Mouse (Mus musculus) B cell, adult 2 months (primary cell): ENCODE measurements around the gene Zyg11b.
A peak's percentile ranks its signal among the peaks of the same experiment; 100 is the strongest.

Source experiments
- DNase-seq, 2 experiments: peaks; one replicate each; pipeline ENCODE4 v3.0.0; 2022

Gene Zyg11b

DNA sequence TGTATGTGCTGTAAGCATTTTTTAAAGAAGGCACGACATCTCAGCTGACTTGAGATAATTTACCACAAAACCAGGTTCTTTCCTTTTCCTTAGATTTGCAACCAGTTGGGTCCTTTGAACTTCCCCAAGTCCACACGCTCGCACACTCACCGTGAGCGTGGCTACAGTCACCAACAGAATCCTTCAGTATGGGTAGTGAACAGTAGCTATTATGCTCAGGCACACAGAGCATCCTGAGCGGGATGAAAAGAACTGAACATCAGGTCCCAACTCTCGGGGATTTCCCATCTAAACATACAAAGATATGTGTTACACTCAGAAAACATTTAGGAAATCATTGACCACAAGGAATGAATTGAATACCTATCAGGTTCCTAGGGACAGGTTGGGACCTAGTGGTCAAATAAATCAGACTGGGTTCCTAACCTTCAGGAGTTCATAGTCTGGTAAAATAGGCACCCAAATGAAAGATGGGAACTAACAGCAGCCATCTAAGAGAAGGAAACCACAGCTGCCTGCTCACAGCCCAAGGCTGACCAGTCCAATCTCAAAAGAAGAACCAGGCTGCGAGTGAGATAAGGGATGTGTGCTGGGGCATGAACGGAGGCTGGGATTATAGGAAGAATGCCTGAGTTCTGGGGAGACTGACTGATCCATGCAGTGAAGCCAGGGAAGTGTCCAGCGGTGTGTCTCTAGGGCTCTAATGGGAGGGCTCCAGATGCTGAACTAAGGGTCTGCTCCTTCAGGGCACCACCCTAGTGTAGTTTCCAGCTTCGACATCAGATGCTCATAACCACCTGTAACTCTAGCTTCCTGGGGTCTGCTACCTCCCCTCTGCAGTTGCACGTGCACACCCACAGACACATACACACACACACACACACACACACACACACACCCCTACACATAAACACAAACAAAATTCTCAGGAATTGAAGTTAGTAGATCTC lies 17.0 kb upstream of the Zyg11b start:
- DNase-seq, result peak in 1 of 2 experiments; percentile 26

DNA sequence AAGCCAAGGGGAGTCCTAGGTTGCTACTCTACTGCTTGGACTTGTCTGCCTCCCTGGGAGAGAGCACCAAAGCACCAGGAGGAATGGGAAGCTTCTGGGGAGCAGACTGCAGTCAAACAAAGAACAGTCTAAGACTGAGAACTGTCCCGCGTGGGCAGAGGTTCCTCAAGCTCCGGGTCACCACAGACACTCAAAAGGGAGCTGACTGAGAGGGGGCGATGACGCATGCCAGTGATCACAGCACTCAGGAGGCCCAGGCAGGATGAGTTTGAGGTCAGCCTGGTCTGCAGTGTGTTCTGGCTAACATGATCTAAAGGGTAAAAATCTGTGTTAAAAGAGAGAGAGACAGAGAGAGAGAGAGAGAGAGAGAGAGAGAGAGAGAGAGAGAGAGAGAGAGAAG lies 13.1 kb upstream of the Zyg11b start:
- peak; percentile 60 to 61 for DNase-seq

DNA sequence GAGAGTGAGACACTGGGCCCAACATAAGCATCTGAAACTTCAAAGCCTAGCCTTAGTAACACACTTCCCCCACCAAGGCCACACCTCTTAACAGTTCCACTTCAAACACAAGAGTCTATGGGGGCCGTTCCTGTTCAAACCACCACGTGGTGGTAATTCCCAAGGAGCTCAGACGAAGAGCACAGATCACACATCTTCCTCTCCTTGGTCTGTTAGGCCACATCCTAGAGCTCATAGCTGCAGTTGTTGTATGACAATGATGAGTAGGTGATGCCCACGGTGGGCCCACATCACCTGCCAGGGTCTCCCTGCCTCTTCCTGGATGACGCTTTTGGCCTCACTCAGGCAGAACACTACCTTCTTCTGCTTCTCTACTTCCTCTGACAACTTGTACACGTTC lies 9.8 kb upstream of the Zyg11b start:
- DNase-seq, result peak; percentile 82 to 86

DNA sequence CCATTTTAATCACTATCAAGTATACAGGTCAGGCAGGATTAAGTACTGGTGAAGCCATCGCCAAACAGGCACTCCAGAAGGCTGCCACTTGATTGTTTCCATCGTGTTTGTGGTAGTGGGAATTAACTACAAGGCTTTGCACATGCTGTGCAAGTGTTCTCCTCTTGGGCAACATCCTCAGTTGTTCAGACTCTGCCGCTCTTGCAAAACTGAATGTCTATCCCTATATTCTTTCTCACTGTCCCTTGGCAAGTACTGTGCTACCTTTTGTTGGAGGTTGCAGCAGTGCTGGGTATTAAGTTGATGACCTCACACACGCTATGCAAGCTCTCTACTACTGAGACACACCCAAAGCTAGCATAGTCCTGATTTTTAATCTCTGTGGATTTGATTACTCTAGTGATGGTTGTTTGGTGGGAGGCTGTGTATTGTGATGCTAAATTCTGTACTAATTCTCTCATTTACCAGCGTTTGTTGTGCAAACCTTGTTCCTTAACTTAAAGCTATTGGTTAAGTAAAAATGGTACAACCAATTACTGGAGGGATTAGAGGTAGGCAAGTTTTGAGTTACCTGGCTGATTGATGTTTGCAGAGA lies 1.5 kb upstream of the Zyg11b start:
- DNase-seq, result no peak

DNA sequence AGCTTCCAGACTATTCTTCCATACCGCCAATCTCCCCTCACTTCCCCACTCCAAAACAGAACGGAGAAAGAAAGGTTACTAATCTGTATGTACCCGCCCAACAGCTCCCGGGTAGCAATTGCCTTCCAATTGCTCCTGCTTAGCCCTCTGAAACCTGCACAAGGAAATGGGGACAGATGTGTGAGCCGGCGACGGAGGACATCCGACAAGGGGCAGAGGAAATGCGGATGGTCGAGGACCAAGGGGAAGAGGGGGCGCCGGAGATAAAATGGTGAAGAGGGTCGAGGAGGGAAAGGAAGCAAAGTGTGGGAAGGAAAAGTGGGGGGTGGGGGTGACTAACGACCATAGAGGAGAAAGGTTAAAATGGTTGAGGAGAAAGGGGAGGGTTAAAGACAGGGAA lies 630 bp downstream of the Zyg11b start:
- no peak for DNase-seq

DNA sequence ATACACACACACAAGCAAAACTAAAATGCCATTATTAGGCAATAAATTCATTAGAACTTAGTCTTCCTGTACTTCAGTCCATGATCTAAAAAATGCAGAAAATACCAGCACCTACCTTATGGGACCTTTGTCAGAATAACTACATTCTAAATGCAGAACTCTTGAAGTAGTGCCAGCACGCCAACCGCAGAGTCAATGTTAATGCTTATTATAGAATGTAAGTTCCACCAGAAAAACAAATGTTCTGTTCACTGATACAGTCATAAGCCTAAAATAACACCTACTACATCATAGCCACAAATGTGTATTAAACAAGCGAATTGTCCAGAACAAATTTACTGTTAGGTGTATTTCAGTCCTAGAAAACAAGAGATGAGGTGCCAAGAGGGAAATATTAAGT lies 23.9 kb downstream of the Zyg11b start:
- DNase-seq, result no peak

DNA sequence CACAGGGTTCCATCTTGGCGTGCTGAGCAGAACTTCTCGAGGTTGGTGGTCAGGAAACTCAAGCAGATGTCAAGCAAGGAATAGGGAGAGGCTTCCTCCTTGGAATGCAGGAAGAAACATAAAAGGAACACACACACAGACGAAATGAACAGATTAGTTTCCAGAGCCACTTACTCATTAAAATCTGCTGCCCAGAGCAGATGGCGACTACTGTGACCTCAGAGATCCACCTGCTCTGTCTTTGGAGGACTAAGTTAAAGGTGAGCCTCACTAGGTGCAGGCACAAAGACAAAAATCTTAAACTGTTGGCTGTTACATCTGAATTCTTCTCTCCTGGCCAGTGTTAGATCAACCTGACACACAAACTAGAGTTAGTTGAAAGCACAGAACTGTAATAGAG lies 28.6 kb downstream of the Zyg11b start:
- DNase-seq, result no peak

DNA sequence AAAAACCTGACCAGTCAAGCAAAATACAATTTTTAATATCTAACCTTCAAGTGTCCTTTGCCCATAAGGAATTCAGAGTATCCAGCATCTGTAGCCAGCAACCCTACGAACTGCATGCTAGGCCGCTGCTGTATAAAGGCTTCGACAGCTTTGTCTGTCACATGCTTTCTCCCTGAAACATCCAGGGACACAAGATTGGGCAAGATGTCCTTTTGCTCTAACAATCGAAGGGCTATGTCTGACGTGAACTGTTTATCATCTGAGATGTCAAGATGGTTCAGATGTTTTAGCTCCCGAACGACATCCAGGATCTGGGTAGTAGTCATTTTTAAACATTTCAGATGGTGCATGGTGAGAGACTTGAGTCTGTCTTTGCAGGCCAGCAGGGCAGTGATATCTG lies 35.1 kb downstream of the Zyg11b start:
- no peak for DNase-seq

DNA sequence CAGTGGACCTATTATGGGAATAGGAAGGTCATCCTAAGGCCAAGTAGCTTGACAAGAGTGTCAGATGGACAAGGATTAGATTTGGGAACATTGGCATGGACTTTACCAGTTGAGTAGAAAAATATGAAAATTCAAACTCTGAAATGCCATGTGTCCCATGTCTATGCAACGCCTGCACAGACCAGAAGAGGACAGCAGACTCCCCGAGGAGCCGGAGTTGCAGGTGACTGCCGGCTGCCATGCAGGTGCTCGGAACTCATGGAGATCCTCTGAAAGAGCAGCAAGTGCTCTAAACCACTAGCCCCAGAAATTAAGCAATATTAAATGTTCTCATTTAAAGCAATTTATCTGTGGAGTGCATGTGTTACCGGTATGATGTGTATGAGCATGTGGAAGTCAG lies 47.6 kb downstream of the Zyg11b start:
- peak; percentile 22 to 29 for DNase-seq

DNA sequence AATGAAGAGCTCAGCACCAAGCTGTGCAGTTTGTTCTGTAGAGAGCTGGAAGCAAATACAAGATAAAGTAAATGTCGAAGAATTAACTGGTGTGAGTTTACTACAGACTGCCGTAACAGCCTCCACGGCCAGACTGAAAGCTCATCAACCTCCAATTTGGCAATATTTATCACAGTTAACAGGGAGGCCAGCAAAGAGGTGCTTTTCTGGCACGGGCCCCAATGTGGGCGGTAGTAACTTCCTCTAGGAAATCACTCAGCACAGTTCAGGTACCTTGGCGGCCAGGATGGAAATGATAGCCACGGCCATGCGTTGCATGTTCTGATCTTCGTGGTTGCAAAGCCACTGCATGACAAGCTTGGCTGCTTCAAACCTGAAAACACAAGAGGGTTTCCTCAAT lies 50.4 kb downstream of the Zyg11b start:
- DNase-seq, result no peak

DNA sequence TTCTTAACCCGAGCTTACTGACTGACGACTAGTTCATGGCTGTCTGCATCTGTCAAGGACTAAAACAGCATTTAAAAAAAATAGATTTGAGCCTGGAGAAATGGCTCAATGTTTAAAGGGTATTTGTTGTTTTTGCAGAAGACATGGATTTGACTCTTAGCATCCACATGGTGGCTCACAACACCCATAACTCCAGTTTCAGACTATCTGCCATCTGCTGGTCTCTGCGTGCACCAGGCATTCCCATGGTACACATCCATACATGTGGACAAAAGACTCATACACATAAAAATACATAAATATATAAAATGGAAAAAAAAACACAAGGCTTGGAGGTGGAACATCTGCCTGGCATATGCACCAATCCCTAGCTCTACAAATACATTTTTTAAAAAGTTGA lies 51.6 kb downstream of the Zyg11b start:
- no peak for DNase-seq

DNA sequence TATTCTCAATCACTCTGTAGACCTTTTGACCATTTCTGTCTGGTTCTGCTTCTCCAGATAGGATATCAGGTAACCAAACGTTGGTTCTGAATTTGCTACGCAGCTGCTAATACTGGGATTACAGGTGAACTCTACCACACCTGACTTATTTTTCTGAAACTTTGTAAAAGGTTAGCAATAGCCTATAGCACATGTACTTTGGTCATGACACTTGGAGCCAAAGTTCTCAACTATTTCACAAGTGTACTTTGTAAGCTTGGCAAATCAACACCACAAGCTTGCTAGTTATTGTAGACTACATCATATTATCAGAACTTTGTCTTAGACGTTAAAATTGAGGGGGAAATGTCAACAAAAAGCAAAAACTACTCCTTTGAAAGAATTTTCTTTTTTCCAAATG lies 67.2 kb downstream of the Zyg11b start:
- no peak for DNase-seq

DNA sequence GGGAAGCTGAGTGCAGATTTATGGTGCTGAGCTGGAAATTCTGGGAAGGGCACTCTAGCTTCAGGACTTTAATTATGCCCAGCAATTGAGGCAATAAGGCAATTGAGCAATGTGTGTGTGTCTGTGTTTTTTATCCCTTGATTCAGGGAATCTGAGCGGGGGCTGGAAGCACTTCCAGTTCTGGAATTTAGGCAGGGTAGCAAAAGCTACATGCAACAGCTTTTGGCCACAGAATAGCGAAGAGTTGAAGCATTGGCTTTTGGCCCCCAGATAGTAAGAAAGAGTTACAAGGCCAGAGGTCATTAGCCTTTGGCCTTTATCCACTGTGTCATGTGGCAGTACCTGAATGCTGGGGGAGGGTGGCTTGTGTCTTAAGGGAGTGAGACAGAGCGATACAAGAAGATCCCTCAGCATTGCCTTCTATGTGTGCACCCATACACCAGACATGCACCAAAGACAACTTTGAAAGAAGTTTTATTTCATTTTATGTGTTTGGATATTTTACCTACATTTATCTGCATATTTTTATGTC lies 75.5 kb downstream of the Zyg11b start:
- DNase-seq, result no peak

DNA sequence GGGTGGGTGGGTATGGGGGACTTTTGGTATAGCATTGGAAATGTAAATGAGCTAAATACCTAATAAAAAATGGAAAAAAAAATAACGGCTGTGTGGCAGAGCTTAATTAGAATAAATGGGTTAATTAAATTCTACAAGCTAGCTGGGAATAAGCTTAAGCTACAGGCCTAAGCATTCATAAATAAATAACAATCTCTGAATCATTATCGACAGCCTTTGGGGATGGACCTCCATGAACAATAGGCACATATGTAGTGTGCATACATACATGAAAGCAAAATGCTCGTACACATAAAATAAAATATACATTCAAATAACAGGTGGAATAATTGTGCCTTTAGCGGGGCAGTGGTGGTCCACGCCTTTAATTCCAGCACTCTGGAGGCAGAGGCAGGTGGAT lies 78.4 kb downstream of the Zyg11b start:
- DNase-seq, result no peak

DNA sequence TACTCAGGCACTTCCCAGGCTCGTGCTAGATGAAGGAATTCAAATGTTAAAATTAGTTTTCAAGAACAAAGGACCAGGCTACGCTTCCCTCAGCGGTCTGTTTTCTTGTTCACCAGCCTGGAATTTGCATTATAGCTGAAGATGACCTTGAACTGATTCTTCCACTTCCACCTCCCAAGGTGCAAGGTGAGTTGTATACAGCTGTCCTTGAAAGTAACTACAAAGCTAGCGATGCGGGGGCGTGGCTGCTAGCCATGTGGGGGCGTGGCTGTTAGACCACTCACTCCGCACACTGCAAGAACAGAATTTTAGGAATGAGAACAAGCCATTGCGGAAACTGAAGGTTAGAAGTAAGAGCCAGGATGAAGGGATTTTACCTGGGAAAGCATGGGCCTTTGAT lies 81.9 kb downstream of the Zyg11b start:
- DNase-seq, result no peak

DNA sequence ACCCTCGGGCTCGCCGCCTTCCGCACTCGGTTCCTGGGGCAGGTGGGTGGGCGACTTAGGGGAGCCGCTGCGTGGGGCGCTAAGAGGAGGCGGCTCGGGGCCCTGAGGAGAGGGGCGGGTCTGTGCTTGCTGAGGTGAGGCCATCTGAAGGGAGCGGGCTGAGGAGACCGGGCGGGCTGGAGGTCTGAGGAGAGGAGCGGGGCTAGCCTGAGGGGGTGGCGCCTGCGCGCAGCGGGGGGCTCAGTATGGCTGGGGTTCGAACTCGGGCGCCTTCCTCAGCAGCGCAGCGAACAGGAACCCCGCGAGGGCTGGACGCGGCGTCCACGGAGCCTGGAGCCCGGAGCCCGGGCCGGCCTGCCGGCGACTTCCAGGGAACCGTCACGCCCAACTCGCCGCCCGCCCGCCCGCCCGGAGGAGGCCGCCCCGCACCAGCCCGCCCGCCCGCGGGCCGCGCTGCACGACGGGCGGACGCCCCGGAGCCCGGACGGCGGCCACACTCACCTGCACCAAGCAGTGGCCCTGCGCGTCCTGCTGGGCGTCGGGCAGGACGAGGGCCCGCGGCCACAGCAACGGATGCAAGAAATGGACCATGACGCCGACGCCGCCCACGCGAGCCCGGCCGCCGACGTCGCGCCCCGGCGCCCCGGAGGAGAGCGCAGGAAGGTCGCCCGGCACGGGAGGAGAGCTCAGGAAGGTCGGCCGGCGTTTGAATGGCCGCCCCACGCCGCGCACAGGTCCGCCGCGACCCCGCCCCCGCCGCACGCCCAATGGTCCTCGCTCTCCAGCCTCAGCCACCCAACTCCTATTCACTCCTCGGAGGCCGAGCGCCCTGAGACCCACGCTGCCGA lies 83.3 kb downstream of the Zyg11b start, which contains the start of gene Zyg11a:
Gene Zyg11a, minus strand, starts transcription at position 717 of the 848 bp plus-strand sequence.
- DNase-seq, result peak; percentile 44 to 47

DNA sequence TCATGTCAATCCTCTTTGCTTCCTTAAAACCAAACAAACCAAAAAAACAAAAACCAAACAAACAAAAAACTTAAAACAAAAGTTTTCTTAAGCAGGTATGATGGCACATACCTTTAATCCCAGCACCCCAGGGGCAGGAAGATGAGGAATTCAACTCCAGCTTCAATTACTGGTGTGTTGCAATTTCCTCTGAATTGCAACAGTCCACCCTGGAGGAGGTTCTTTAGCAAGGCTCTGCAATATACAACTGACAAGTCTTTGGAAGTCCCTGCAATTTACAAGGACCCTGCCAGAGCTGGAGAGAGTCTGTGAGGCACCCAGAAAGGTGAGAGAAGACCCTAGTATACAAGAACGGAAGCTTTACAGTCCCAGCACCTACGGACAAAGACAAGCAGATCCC lies 87.9 kb downstream of the Zyg11b start:
- DNase-seq, result no peak

DNA sequence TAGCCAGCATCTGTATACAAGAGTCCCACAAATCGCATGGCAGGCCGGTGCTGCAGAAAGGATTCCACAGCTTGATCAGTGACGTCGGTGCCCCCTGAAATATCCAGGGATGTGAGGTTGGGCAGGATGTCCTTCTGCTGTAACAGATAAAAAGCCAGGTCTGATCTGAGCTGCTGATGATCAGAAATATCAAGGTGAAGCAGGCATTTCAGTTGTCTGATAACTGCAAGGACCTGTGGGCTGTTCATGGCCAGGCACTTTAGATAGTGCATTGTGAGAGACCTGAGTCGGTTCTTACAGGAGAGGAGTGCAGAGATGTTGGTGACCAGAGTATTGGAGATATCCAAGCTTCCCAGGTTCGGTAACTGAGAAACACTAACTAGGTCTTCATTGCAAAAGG lies 96.3 kb downstream of the Zyg11b start:
- DNase-seq, result no peak

DNA sequence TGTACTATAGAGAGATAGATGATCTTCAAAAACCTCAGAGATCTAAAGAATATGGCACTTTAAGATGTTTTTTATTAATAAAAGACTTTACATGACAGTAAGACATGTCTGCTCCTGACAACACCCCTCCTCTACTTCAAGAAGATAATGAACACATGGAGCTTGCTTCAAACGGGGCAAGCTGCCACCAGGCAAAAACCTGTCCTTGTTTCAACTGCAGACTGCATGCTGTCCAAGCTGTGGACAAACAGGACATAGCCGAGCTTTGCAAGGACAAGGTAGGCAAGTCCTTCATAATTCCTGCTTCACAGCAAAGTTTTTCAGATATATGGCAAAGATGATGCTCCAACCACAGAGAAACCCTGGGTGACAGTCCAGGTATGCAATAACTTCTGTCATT lies 101.7 kb downstream of the Zyg11b start:
- DNase-seq, result no peak

DNA sequence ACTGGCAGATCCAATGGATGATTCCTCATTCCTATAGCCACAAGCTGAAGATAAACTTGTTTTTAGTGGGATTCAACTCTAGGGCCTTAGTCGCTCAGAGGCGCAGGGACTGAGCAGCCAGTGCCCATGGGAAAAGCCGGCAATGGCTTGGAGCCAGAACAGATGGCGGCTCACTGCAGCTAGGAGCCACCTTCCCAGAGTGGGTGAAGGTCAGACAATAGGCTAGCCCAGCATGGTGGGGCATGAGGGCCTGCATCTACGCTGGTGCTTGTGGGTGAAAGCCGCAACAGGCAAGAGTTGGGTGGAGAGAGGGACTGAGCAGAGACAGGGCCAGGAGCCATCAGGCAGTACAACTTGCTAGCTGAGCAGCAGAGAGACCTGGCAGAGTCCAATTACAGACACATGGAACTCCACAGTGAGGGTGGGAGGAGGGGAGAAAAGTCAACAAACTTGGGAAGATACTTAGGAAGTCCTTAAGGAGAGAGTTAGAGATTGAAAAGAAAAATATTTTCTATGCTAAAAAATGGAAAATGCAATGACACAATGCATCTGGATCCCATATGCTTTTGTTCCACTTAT lies 104.5 kb downstream of the Zyg11b start:
- no peak for DNase-seq

DNA sequence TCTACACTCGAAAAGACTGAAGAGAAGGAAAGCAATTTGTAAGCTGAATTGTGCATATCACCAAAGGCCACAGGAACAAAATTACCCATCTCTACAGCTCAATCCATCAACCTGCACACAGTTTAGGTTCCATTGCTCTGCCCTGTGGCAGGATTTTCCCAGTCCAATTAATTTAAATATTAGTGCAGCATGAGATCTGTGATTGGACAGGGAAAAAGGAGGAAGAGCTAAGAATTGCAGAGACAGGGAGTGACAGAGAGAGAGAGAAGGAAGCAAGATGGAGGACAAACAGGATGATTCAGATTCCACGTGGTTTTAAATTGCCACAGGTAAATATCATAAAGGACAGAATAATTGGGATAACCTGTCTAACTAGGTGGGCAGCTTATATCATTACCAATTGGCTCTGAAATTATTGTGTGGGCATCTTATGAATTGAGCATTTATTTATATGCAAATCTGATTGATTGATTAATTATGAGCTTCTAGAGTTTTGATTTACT lies 108.0 kb downstream of the Zyg11b start:
- no peak for DNase-seq

DNA sequence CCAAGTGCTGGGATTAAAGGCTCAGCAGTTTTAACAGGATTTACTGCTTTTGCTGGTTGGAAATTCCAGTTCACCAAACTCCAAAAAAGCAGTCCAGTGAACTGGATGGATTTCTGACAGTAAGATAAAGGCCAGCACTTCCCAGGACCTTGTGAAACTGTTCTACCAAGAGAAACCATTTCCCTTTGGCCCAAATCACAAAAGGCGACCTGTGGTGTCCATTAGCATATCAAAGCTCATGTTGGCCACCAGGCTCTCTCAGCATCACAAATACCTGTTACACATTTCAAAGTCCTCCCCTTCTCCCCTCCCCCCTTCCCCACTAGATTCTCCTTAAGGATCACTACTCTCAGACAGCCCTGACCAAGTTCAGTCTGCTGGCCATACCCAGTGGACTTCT lies 118.6 kb downstream of the Zyg11b start:
- DNase-seq, result no peak
